Mouse (Mus musculus) kidney, embryonic 16.5 days (tissue): Measurements from ENCODE around the gene Pgpep1. TPM values are rescaled to one million over a fixed set of nuclear protein-coding genes. Genes with fewer than 3 reads are reported as not detected.

Source experiments
- ATAC-seq: fragments of 200-750 bp; cut with Nextera tagmentation; 2 replicates; pipeline ENCODE4 v1.8.0; 2017; ENCODE audit warnings: moderate TSS enrichment; ENCODE audit not compliant: low FRiP score, low TSS enrichment
- H3K27ac ChIP-seq: fragments of 300-500 bp; sonication (generic); 2 replicates; pipeline ENCODE4 v1.5.1; 2014; ENCODE audit warnings: low read length
- H3K27me3 ChIP-seq: fragments of 300-500 bp; sonication (generic); 2 replicates; pipeline ENCODE4 v1.6.1; 2014; ENCODE audit warnings: low read length, control low read depth, mixed read lengths; ENCODE audit not compliant: insufficient read depth
- H3K36me3 ChIP-seq: fragments of 300-500 bp; sonication (generic); 2 replicates; pipeline ENCODE4 v1.6.1; 2014; ENCODE audit warnings: low read length, control low read depth, mixed read lengths; ENCODE audit not compliant: insufficient read depth
- H3K4me1 ChIP-seq: fragments of 300-500 bp; sonication (generic); 2 replicates; pipeline ENCODE4 v1.6.1; 2014; ENCODE audit warnings: low read length, control low read depth, mixed read lengths; ENCODE audit not compliant: insufficient read depth
- H3K4me2 ChIP-seq: fragments of 300-500 bp; sonication (generic); replicated peaks from 2 replicates; pipeline ENCODE4 v1.6.1; 2014; ENCODE audit warnings: low read depth, low read length
- H3K4me3 ChIP-seq: fragments of 300-500 bp; sonication (generic); 2 replicates; pipeline ENCODE4 v1.5.1; 2014; ENCODE audit warnings: mild to moderate bottlenecking, low read length
- H3K9ac ChIP-seq: fragments of 300-500 bp; sonication (generic); replicated peaks from 2 replicates; pipeline ENCODE4 v1.6.1; 2014; ENCODE audit warnings: low read length
- H3K9me3 ChIP-seq: fragments of 300-500 bp; sonication (generic); 2 replicates; pipeline ENCODE4 v1.6.1; 2016; ENCODE audit warnings: low read length, control low read depth
- WGBS: fragments of 180-500 bp; shearing (Covaris S2); extraction: QIAGEN DNeasy Blood & Tissue Kit; methylation state at CpG from one replicate; pipeline ENCODE4 v1.1.7; 2014; 5-methylcytosine and 5-hydroxymethylcytosine counted together
- polyA plus RNA-seq: library from polyadenylated mRNA; unstranded; fragments of >200 nt; fragmentation: Nextera tagmentation; extraction: Ambion mirVana; gene quantifications from 2 replicates; pipeline ENCODE4 v1.2.1, GENCODE M21; 2015

Pgpep1 gene
- polyA plus RNA-seq, 1 experiment from 2014 or later, result 88.5 TPM

GRCm38 (mm10) chr8:70615894-70616293 lies 44.3 kb downstream of the Pgpep1 start, which contains the start of gene Lrrc25:
Gene Lrrc25 (plus strand): TSS chr8:70616155.
- Histone ChIP-seq H3K4me3 (no peak within 1 kb of the TSS), H3K36me3 (no peaks in the 10 kb centered on the region), H3K27ac (no peak within 1 kb of the TSS), H3K4me2 (no peak within 1 kb of the TSS), H3K9ac (no peak within 1 kb of the TSS; the same call in 1 of the 2 replicates), H3K9me3 (no peaks in the 10 kb centered on the region), H3K4me1 (peaks cover 15% of the 10 kb centered on the region), H3K27me3 (0 out of 2 replicates have a peak, but pooled peaks cover 5% of the 10 kb centered on the region)
- no peak for ATAC-seq
- 84% methylated on average over 3 of the region's 3 CpGs for WGBS

DNA sequence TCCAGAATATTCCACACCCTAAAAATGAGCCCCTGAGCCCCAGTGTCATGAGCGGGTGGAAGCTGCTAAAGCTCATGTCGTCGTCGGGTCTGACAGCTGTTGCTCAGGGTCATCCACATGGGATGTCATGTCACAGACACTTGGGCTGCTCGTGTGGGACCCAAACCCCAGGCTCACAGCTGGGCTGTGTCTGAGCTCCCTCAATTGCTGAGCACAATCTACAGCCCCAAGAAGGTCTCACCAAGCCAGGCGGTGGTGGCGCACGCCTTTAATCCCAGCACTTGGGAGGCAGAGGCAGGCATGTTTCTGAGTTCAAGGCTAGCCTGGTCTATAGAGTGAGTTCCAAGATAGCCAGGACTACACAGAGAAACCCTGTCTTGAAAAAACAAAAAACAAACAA lies 44.9 kb downstream of the Pgpep1 start:
- Histone ChIP-seq H3K4me1 (peaks cover 20% of the 10 kb centered on the region), H3K4me3 (no peak overlapping the region), H3K9ac (no peak overlapping the region; the same call in 1 of the 2 replicates), H3K27me3 (0 out of 2 replicates have a peak, but pooled peaks cover under 1% of the 10 kb centered on the region), H3K27ac (no peak overlapping the region), H3K4me2 (no peak overlapping the region), H3K9me3 (no peaks in the 10 kb centered on the region), H3K36me3 (no peaks in the 10 kb centered on the region)
- WGBS, result 79% methylated on average over 8 of the region's 8 CpGs
- ATAC-seq, result no peak

- no peaks in the 10 kb centered on the region for H3K36me3 ChIP-seq
- no peak overlapping the region for H3K4me2 ChIP-seq
- WGBS, result 58% methylated on average over 5 of the region's 5 CpGs
- H3K27ac ChIP-seq, result no peak overlapping the region
- ATAC-seq, result no peak
- no peaks in the 10 kb centered on the region for H3K9me3 ChIP-seq
- H3K4me1 ChIP-seq, result peaks cover 21% of the 10 kb centered on the region
- H3K27me3 ChIP-seq, result no peaks in the 10 kb centered on the region
- H3K9ac ChIP-seq, result no peak overlapping the region
- no peak overlapping the region for H3K4me3 ChIP-seq
Observed at GRCm38 (mm10) chr8:70614469-70614868, 45.7 kb downstream of the Pgpep1 start.

- Histone ChIP-seq H3K9me3 (no peaks in the 10 kb centered on the region), H3K36me3 (no peaks in the 10 kb centered on the region), H3K4me1 (peaks cover 24% of the 10 kb centered on the region), H3K9ac (no peak overlapping the region), H3K4me2 (no peak overlapping the region), H3K27ac (no peak overlapping the region), H3K4me3 (no peak overlapping the region), H3K27me3 (no peaks in the 10 kb centered on the region)
- ATAC-seq, result no peak
- WGBS, result 14% methylated on average over 1 of the region's 1 CpGs
Observed at GRCm38 (mm10) chr8:70613763-70614162, 46.4 kb downstream of the Pgpep1 start.

DNA sequence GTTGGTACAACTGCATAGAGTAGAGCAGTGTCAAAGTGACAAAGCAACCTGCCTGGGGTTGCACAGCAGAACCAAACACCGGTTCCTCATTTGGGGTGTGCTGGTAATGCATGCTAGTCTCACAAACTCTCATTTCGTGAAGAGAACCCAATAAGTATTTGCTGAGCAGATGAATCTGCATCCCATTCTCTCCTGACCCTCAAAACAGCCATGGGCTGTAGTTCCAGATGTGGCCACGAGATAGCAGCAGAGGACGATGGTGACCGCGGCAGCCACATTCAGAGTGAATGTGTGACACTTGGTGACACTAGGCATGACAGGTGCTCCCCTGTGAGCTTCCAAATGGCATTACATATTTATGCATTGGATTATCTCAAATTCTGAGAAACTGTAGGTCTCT lies 48.3 kb downstream of the Pgpep1 start:
- Histone ChIP-seq H3K4me2 (peak overlapping the region; percentile 98), H3K4me1 (peaks cover 34% of the 10 kb centered on the region)
- WGBS, result 0% methylated on average over 6 of the region's 6 CpGs

GRCm38 (mm10) chr8:70610796-70611771 lies 49.1 kb downstream of the Pgpep1 start:
- H3K4me1 ChIP-seq, result peaks cover 41% of the 10 kb centered on the region
- peak; percentile 0; the same call in 1 of the 2 replicates for ATAC-seq
- H3K4me3 ChIP-seq, result peak overlapping the region; percentile 54
- peak overlapping the region; percentile 98 for H3K4me2 ChIP-seq
- no peaks in the 10 kb centered on the region for H3K27me3 ChIP-seq
- under 1% methylated on average over 54 of the region's 54 CpGs for WGBS
- peak overlapping the region; percentile 91 for H3K9ac ChIP-seq
- peak overlapping the region; percentile 100 for H3K27ac ChIP-seq
- no peaks in the 10 kb centered on the region for H3K9me3 ChIP-seq
- H3K36me3 ChIP-seq, result no peaks in the 10 kb centered on the region

More for the DNA sequence above, 48.3 kb downstream of the Pgpep1 start:
- H3K27ac ChIP-seq, result peak overlapping the region; percentile 75
- H3K9me3 ChIP-seq, result no peaks in the 10 kb centered on the region
- peak overlapping the region; percentile 73 for H3K9ac ChIP-seq
- H3K27me3 ChIP-seq, result no peaks in the 10 kb centered on the region
- no peaks in the 10 kb centered on the region for H3K36me3 ChIP-seq
- peak overlapping the region; percentile 54 for H3K4me3 ChIP-seq
- ATAC-seq, result no peak

- no peaks in the 10 kb centered on the region for H3K9me3 ChIP-seq
- H3K4me3 ChIP-seq, result peak overlapping the region; percentile 54
- peak overlapping the region; percentile 91 for H3K9ac ChIP-seq
- under 1% methylated on average over 36 of the region's 45 CpGs for WGBS
- H3K4me1 ChIP-seq, result peaks cover 46% of the 10 kb centered on the region
- peak; percentile 65 for ATAC-seq
- H3K4me2 ChIP-seq, result peak overlapping the region; percentile 98
- H3K36me3 ChIP-seq, result no peaks in the 10 kb centered on the region
- H3K27ac ChIP-seq, result peak overlapping the region; percentile 100
- H3K27me3 ChIP-seq, result no peaks in the 10 kb centered on the region
Observed at GRCm38 (mm10) chr8:70609849-70610795, 50.1 kb downstream of the Pgpep1 start.

GRCm38 (mm10) chr8:70609368-70609848 lies 50.8 kb downstream of the Pgpep1 start:
- H3K9me3 ChIP-seq, result no peaks in the 10 kb centered on the region
- peak overlapping the region; percentile 98 for H3K4me2 ChIP-seq
- peaks cover 46% of the 10 kb centered on the region for H3K4me1 ChIP-seq
- peak overlapping the region; percentile 100 for H3K27ac ChIP-seq
- ATAC-seq, result peak; percentile 75
- H3K27me3 ChIP-seq, result no peaks in the 10 kb centered on the region
- no peaks in the 10 kb centered on the region for H3K36me3 ChIP-seq
- peak overlapping the region; percentile 91 for H3K9ac ChIP-seq
- 2% methylated on average over 39 of the region's 39 CpGs for WGBS
- peak overlapping the region; percentile 54 for H3K4me3 ChIP-seq

GRCm38 (mm10) chr8:70608749-70609367 lies 51.3 kb downstream of the Pgpep1 start, which contains the start of gene Ssbp4:
Gene Ssbp4 (minus strand): TSS chr8:70608872.
- peak within 1 kb of the TSS; percentile 74 for H3K4me3 ChIP-seq
- peaks cover 46% of the 10 kb centered on the region for H3K4me1 ChIP-seq
- 3% methylated on average over 26 of the region's 26 CpGs for WGBS
- H3K36me3 ChIP-seq, result no peaks in the 10 kb centered on the region
- H3K27me3 ChIP-seq, result no peaks in the 10 kb centered on the region
- peak within 1 kb of the TSS; percentile 98 for H3K4me2 ChIP-seq
- peak within 1 kb of the TSS; percentile 91 for H3K9ac ChIP-seq
- no peaks in the 10 kb centered on the region for H3K9me3 ChIP-seq
- ATAC-seq, result no peak; the same call in 1 of the 2 replicates
- H3K27ac ChIP-seq, result peak within 1 kb of the TSS; percentile 100
